Mouse (Mus musculus) liver, embryonic 11.5 days (tissue): Measurements from ENCODE around the gene Tctn1. TPM values are rescaled to one million over a fixed set of nuclear protein-coding genes. Genes with fewer than 3 reads are reported as not detected.

Experiments used
- ATAC-seq: fragments of 200-750 bp; cut with Nextera tagmentation; replicated peaks from 2 replicates; pipeline ENCODE4 v1.8.0; 2017; ENCODE audit warnings: moderate number of reproducible peaks, mild to moderate bottlenecking, moderate TSS enrichment, moderate library complexity; ENCODE audit not compliant: low FRiP score
- DNase-seq: peaks from one replicate; pipeline ENCODE4 v3.0.0-alpha.2; 2017; ENCODE audit warnings: low spot score
- H3K27ac ChIP-seq: fragments of 300-500 bp; sonication (generic); 2 replicates; pipeline ENCODE4 v1.5.1; 2014; ENCODE audit warnings: mild to moderate bottlenecking, low read depth, low read length, control low read depth
- H3K27me3 ChIP-seq: fragments of 300-500 bp; sonication (generic); replicated peaks from 2 replicates; pipeline ENCODE4 v1.6.1; 2014; ENCODE audit warnings: low read length, mixed read lengths; ENCODE audit not compliant: control insufficient read depth, insufficient read depth
- H3K36me3 ChIP-seq: fragments of 300-500 bp; sonication (generic); 2 replicates; pipeline ENCODE4 v1.6.1; 2014; ENCODE audit warnings: mild to moderate bottlenecking, low read length, moderate library complexity, mixed read lengths; ENCODE audit not compliant: control insufficient read depth, insufficient read depth
- H3K4me1 ChIP-seq: fragments of 300-500 bp; sonication (generic); replicated peaks from 2 replicates; pipeline ENCODE4 v1.6.1; 2014; ENCODE audit warnings: low read length, mixed read lengths; ENCODE audit not compliant: control insufficient read depth, insufficient read depth
- H3K4me2 ChIP-seq: fragments of 300-500 bp; sonication (generic); 2 replicates; pipeline ENCODE4 v1.6.1; 2014; ENCODE audit warnings: mild to moderate bottlenecking, control low read depth, moderate library complexity
- H3K4me3 ChIP-seq: fragments of 300-500 bp; sonication (generic); 2 replicates; pipeline ENCODE4 v1.5.1; 2014; ENCODE audit warnings: low read depth, low read length, control low read depth
- H3K9ac ChIP-seq: fragments of 300-500 bp; sonication (generic); 2 replicates; pipeline ENCODE4 v1.6.1; 2014; ENCODE audit warnings: low read depth, low read length, control low read depth
- H3K9me3 ChIP-seq: fragments of 300-500 bp; sonication (generic); 2 replicates; pipeline ENCODE4 v1.6.1; 2016; ENCODE audit warnings: low read length, inconsistent platforms, mixed read lengths; ENCODE audit not compliant: control insufficient read depth
- WGBS: fragments of 180-500 bp; shearing (Covaris S2); extraction: QIAGEN DNeasy Blood & Tissue Kit; methylation state at CpG from one replicate; pipeline ENCODE4 v1.1.7; 2014; 5-methylcytosine and 5-hydroxymethylcytosine counted together
- polyA plus RNA-seq: library from polyadenylated mRNA; unstranded; fragments of >200 nt; fragmentation: Nextera tagmentation; extraction: Ambion mirVana; gene quantifications from 2 replicates; pipeline ENCODE4 v1.2.1, GENCODE M21; 2014

Tctn1 gene
- 2.1 and 3.1 TPM in 2 replicates for polyA plus RNA-seq

DNA sequence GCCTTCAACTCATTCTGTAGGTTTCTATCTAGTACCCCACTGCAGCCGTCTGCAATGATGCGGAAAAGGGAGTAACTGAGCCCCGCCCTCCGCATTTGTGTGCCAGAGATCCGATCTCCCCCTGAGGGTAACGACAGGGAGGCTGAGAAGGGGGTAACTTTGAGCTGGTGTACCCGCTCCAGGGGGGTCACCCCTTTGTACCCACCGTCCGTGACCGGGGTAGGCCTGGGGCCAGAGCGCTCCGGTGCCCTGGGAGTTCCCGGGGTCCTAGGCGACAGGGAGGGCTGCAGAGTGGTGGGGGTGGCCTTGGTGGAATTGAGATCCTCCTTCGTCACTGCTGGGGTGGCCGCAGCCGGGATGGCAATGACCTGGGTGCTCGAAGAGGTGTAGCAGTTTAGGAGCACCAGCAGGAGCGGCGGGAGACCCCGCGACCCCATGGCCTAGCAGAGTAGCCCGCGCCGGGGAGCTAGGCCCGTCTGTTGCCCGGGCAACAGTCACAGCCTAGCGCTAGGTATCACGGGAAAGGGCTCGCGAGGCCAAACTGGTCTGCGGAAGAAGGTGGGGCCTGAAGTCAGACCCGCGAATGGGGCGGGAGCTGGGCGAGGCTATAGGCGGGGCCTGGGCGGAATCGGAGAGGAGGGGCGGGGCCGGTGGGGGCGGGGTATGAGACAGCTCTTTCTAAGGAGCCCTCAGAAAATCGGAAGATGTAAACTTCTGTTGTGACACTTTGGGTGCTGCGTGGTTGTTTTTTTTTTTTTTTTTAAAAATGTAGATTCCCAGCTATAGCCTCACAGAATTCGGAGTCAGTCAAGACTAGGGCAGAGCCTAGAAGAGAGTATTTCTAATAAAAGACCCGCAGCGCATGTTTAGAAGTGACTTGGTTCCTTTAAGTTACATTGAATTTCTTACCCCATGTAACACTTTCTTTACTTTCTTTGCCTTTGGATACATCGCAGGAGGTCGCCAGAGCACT is at the start of gene Tctn1:
TSS of gene Tctn1 (minus strand) at position 528 of the 973 bp plus-strand sequence.
- peaks cover 13% of the 10 kb centered on the region for H3K4me1 ChIP-seq
- H3K4me3 ChIP-seq = peak within 1 kb of the TSS; percentile 83
- peak within 1 kb of the TSS; percentile 77 for H3K9ac ChIP-seq
- no peak within 1 kb of the TSS for H3K27ac ChIP-seq
- ATAC-seq (peak; percentile 97), DNase-seq (peak; percentile 91)
- H3K9me3 ChIP-seq = no peaks in the 10 kb centered on the region
- H3K4me2 ChIP-seq = peak within 1 kb of the TSS; percentile 88
- no peaks in the 10 kb centered on the region for H3K36me3 ChIP-seq
- 1% methylated on average over 49 of the region's 49 CpGs for WGBS
- H3K27me3 ChIP-seq = no peaks in the 10 kb centered on the region

DNA sequence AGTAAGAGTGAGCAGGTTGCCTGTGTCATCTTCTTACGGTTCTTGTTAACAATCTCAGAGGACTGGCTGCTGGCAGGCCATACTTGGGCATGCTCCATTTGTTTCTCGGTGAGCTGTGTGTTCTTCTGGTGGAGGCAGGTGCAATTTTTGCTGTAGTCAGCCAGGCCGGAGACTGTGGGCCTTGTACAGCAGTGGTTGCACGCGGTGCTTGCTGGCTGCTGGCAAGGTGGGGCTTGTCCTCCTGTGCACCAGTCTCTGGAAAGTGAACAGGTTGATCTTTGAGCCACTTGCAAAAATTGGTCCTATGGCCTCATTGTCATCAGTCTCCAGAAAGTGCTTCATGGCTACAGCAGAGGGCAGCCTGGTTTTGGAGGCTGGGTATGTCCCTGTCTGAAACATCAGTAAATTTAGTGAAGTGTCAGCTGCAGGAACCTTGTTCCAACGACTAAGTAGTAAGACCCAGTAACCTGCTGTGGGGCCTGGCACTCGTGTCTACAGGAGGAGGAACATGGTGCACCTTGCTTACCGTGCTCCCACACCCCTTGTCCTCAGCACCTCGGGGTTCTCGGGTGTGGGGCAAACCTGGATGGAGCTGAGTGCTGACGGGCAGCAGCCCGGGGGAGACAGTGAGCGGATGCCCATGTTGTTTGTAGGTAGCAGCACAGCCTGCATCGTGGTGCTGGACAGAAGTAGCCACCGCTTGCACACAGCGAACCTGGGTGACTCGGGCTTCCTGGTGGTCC is 48.9 kb upstream of the Tctn1 start:
- WGBS = 90% methylated on average over 17 of the region's 17 CpGs
- Histone ChIP-seq H3K9ac (no peak overlapping the region), H3K4me1 (peaks cover 9% of the 10 kb centered on the region), H3K36me3 (peaks cover 10% of the 10 kb centered on the region), H3K4me3 (no peak overlapping the region), H3K9me3 (no peaks in the 10 kb centered on the region), H3K27me3 (no peaks in the 10 kb centered on the region), H3K4me2 (no peak overlapping the region), H3K27ac (no peak overlapping the region)
- DNase-seq (no peak), ATAC-seq (no peak)

DNA sequence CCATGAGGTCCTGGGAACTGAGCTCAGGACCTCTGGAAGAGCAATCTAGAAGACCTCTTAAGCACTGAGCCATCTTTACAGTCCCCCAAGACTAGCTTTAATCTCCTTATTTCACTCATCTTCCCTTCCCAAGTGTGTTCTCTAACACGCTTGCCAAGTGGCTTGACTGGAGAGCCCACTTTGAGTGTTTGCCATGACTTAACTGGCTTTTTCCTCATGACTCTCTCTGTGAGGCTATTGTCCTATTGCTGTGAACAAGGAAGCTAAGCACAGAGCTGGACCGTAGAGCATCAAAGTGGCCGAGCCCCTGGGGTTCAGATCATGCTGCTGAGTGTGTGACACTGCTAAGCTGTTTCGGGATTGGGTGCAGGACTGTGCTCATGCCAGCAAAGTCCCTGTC is 48.1 kb upstream of the Tctn1 start:
- H3K4me3 ChIP-seq = no peak overlapping the region
- no peaks in the 10 kb centered on the region for H3K27me3 ChIP-seq
- H3K9ac ChIP-seq = no peak overlapping the region
- no peak for ATAC-seq
- WGBS = 89% methylated on average over 4 of the region's 4 CpGs
- no peak overlapping the region for H3K27ac ChIP-seq
- no peaks in the 10 kb centered on the region for H3K9me3 ChIP-seq
- H3K4me2 ChIP-seq = no peak overlapping the region
- H3K36me3 ChIP-seq = peaks cover 10% of the 10 kb centered on the region
- DNase-seq = no peak
- peaks cover 9% of the 10 kb centered on the region for H3K4me1 ChIP-seq

DNA sequence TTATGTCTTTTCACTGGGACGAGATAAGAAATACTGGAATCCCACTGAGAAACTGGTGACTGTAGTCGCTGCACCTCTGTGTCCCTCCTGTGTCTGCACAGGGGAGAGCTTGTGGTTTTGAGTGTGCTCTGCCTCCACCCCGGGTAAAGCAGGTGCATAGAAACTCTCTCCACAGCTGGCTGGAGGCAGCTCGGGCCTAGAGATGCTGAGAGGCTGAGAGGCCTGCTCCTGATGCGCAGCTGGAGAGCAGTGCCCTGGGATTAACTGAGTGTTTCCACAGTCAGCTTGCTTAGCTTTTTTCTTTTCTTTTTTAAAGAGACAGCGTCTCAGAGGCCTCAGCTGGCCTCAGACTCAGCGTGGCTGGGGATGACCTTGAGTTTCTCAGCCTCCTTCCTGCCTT is 47.4 kb upstream of the Tctn1 start:
- Histone ChIP-seq H3K9ac (no peak overlapping the region), H3K27ac (no peak overlapping the region), H3K4me1 (peaks cover 5% of the 10 kb centered on the region), H3K4me3 (no peak overlapping the region), H3K27me3 (no peaks in the 10 kb centered on the region), H3K9me3 (no peaks in the 10 kb centered on the region), H3K4me2 (no peak overlapping the region), H3K36me3 (peaks cover 10% of the 10 kb centered on the region)
- ATAC-seq (no peak), DNase-seq (no peak)
- WGBS = 76% methylated on average over 7 of the region's 7 CpGs

DNA sequence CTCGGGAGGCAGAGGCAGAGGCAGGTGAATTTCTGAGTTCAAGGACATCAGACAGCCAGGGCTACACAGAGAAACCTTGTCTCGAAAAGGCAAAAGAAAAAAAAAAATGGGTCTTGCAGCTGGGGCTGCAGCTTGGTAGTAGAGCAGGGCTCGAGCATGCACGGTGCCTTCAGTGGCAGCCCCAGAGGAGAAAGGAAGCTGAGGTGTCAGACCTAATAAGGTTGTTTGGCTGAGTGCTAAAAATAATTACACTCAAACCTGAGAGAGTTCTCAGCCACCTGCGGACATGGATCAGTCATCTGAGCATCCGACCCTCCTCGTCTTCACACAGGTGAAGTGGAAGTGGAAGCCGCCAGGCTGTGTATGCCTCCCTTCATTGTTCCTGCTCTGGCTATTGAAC is 46.4 kb upstream of the Tctn1 start:
- H3K9ac ChIP-seq = no peak overlapping the region
- no peak overlapping the region for H3K4me2 ChIP-seq
- H3K27ac ChIP-seq = no peak overlapping the region
- H3K36me3 ChIP-seq = peaks cover 7% of the 10 kb centered on the region; the same call in 1 of the 2 replicates
- 88% methylated on average over 8 of the region's 8 CpGs for WGBS
- ATAC-seq (no peak), DNase-seq (no peak)
- no peaks in the 10 kb centered on the region for H3K9me3 ChIP-seq
- no peak overlapping the region for H3K4me3 ChIP-seq
- no peaks in the 10 kb centered on the region for H3K27me3 ChIP-seq
- H3K4me1 ChIP-seq = peaks cover 5% of the 10 kb centered on the region

DNA sequence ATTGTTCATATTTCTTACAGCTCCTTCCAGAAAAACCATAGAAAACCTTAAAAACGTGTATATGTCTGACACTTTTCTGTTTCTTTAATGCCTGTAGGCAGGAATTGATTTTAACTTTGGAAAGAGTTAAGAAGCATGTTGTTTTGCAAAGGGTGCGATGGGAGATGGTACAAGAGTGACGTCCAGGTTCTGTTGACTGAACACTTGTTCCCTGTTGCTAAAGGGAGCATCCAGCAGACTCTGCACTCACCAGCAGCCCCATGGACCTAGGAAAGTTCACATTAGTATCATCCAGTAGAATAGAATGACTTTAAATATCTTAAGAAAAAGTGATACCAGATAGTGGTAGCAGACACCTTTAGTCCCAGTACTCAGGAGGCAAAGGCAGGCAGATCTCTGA is 42.3 kb upstream of the Tctn1 start:
- no peak overlapping the region for H3K9ac ChIP-seq
- 84% methylated on average over 3 of the region's 3 CpGs for WGBS
- H3K27me3 ChIP-seq = no peaks in the 10 kb centered on the region
- no peak overlapping the region for H3K4me2 ChIP-seq
- no peak for DNase-seq
- no peaks in the 10 kb centered on the region for H3K9me3 ChIP-seq
- no peak for ATAC-seq
- no peak overlapping the region for H3K27ac ChIP-seq
- no peak overlapping the region for H3K4me3 ChIP-seq
- no peaks in the 10 kb centered on the region; the same call in 1 of the 2 replicates for H3K36me3 ChIP-seq
- H3K4me1 ChIP-seq = peaks cover 16% of the 10 kb centered on the region

DNA sequence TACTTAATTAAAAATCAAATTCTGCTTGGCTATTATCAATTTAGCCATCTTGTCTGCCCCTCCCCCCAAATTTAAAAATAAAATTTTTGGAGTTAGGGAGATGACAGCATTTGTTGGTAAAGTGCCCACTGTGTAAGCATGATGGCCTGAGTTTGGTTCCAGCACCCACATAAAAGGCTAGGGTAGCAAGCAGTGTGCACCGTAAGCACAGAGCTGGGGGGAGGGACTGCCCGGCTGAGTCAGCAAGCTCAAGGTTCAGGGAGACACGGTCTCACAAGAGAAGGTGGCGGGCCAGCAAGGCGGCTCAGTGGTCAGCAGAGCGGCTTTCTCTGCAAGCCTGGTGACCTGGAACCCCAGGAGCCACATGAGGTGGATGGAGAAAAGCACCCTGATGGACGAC is 41.2 kb upstream of the Tctn1 start:
- 87% methylated on average over 7 of the region's 7 CpGs for WGBS
- Histone ChIP-seq H3K36me3 (no peaks in the 10 kb centered on the region; the same call in 1 of the 2 replicates), H3K4me2 (no peak overlapping the region), H3K9ac (no peak overlapping the region), H3K4me1 (peaks cover 16% of the 10 kb centered on the region), H3K4me3 (no peak overlapping the region), H3K27ac (no peak overlapping the region), H3K9me3 (no peaks in the 10 kb centered on the region), H3K27me3 (no peaks in the 10 kb centered on the region)
- DNase-seq (no peak), ATAC-seq (no peak)

DNA sequence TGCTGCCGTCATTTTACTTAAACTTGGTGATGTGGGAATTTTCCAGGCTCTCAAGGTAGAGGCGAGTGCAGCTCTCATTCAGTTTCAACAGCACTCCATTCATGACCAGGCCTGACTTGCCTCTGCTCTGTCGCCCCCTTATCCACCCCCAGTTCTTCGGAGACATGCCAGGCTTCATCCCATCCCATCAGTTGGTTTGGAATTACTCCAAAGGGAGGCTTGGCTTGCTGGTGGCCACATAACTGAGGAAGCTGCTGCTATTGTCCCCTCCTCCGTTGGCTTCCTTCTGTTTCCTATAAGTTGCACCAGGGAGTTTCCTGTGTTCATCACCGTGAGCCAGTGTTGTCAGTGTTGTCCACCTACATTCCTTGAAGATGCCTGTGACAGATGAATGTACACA is 40.3 kb upstream of the Tctn1 start:
- Histone ChIP-seq H3K36me3 (no peaks in the 10 kb centered on the region; the same call in 1 of the 2 replicates), H3K9ac (no peak overlapping the region), H3K4me1 (peaks cover 16% of the 10 kb centered on the region), H3K9me3 (no peaks in the 10 kb centered on the region), H3K27me3 (no peaks in the 10 kb centered on the region), H3K4me2 (no peak overlapping the region), H3K4me3 (no peak overlapping the region), H3K27ac (no peak overlapping the region)
- DNase-seq (no peak), ATAC-seq (no peak)
- 77% methylated on average over 6 of the region's 6 CpGs for WGBS
